Mouse (Mus musculus) layer of hippocampus, adult 9-10 months (tissue): ENCODE results near the gene Nmt2.

Source experiments
- DNase-seq: peaks from one replicate; pipeline ENCODE4 v3.0.0; 2022; ENCODE audit warnings: low spot score

The Nmt2 gene

DNA sequence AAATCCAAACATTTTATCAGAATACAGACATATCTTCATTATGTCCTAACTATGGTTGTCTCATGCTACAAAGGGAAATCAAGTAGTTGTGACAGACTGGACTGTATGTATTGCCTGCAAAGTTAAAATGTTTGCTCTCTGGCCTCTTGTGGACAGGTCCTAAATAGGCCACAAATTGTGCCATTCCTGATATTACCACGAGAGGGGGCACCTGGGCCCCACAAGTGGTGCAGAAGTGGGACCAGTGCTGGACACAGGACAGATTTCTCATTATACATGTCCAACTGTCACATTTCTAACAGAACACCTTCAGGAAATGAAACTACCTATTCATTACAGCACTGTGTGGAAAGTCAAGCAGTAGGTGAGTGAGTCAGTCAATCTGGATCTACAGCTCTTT lies 43.3 kb downstream of the Nmt2 start:
- DNase-seq = no peak

DNA sequence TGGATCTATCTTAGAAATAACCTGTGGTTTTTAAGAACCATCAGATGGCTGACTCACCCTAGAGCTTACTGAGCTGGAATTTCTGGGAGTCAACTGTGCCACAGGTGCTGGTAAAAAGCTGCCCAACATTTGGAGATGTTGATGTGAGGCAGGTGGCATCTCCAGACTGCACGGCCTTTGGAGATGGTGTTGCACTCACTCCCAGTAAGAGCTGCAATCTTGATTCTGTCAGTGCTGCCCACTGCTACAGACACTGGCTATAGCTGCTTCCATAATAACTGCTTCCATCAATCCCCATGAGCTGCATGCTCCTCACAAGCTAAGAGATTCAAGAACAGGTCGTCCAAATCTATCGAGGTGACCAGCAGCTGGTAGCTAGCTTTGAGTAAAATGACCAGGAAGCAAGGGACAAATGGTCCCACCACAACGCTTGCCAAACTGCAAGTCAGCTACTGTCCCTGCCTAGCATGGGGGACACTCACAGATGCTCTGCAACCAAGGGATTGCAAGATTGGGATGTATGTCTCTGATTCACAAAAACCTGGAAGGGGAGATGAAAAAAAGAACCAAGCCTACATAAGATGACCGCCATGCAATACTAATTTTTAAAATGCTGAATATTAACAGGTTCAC lies 47.2 kb downstream of the Nmt2 start:
- DNase-seq = no peak

DNA sequence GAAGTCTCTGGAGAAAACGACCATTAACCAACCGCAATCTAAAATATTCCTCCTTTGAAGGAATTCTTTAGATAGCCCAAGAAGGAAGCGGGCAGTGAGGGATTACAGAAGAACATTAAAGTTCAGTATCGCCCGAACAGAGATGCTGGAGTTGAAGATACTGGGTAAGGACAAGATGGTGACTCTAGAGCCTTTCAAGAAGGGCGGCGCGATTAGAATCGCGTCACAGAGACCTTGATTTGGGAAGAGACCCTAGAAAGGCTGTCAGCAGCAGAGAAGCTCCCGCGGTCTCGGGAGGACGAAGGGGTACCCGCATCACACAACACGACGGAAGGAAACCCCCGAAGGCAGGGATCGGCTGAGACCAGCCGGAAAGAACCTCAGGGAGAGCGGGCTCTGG lies 48.0 kb downstream of the Nmt2 start:
- DNase-seq = peak; percentile 43

DNA sequence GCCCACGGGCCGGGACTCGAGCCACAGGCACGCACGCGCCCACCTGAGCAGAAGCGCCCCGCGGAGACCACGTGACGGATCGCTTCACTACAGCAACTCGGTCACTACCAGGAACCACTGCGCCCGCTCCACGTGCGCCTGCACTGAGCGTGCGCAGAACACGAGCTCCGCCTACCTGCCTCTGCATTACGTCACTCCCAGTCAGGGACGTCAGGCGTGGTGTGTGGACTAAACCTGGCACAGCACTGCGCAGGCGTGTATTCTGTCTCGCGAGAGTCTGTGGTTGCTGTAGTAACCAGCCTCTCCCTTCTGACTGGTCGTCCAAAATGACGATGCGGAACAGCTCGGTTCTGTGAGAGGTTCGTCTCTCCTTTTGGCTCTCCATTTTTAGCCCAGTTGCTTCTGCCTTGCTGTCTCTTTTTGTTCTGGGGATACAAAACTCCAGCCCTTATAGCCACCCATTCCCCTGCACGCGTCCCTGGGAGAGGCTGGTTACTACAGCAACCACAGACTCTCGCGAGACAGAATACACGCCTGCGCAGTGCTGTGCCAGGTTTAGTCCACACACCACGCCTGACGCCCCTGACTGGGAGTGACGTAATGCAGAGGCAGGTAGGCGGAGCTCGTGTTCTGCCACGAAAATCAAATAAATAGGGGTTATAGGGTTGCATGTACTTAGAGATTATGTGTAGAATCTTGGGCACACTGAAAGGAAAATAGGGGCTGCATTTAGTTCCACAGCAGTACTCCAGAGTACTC lies 48.7 kb downstream of the Nmt2 start, which contains the start of gene Rpp38:
Gene Rpp38, minus strand, starts transcription at position 160 of the 759 bp plus-strand sequence.
- peak; percentile 99 for DNase-seq

DNA sequence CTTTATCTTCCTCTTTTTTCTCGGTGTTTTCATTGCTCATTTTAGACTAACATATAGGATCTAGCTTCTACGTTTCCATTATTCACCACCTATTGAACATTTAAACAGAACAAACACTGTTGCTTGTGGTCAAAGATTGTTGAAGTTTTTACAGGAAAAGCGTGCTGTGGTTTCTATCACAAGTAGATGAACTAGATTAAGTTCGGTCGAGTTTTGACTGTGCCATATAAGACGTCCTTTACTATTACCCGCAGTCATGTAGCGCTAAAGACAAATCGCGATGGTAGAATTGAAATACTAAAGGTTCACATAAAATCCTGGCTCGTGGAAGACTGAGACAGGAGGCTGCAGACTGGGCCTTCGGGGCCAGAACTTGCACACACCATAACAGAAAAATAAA lies 49.7 kb downstream of the Nmt2 start:
- no peak for DNase-seq

DNA sequence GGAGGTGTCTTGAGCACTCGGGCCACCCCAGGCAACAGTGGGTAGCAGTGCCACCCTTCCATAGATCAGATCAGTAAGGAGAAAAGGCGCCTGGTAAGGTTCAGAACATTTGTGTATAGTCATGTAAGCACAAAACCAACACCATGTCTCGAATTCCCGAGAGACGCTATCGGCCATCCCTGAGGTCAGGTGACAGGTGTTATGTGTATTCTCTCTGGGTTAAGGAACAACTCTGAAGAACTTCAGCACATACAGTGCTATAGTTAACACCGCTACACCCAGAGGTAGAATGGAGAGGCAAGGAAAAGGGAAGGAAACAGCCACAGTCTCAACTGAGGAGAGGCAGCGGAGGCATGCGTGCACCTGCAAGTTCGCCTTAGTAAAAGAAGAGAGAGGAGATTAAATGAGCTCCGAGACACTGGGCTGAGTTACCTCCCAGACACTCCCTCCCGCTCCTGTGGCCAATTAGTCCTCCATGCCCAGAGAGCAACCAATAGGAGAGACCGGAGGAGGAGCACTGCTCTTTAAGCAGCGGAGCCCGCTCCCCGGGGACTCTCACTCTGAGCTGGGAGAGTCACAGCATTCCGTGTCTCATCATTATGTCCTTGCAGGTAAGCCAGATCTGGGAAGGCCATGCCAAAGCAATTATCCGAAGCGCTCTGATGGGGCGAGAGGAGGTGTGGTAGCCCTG lies 51.7 kb downstream of the Nmt2 start, which contains the start of gene Acbd7:
Gene Acbd7, plus strand, starts transcription at position 558 of the 691 bp plus-strand sequence.
- DNase-seq = no peak

DNA sequence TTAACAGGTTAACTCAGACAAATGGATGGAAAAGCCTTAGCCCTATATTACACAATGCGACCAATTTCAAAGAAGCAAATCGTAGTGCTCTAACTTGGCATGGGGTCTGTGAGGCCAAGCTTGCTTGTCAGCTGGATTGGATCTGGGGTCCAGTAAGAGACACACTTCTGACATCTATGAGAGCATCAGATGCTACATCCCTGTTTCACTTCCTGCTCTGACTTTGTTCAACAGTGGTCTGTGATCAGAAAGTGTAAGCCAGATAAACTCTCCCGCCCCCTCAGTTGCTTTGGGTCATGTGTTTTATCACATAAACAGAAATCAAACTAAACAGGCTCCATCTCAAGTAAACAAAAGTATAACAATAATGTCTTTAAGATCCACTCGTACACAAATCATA lies 64.4 kb downstream of the Nmt2 start:
- no peak for DNase-seq

DNA sequence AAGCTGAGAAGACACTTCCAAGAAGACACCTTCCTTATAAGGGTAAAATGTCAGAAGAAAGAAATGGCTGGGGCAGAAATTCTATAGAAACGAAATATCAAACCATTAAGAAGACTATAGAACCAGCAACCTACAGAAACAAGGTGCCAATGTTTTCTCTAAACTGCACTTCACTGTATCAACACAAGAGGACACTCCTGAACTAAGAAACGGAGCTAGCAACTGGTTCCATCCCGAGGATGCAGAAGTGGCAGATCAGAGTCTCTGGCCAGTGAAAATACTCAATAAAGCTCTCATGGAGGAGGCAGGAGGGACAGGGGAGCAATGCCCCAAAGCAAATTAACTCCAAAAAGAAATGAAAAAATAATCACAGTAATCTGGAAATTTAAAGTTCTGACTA lies 64.9 kb downstream of the Nmt2 start:
- DNase-seq = no peak

DNA sequence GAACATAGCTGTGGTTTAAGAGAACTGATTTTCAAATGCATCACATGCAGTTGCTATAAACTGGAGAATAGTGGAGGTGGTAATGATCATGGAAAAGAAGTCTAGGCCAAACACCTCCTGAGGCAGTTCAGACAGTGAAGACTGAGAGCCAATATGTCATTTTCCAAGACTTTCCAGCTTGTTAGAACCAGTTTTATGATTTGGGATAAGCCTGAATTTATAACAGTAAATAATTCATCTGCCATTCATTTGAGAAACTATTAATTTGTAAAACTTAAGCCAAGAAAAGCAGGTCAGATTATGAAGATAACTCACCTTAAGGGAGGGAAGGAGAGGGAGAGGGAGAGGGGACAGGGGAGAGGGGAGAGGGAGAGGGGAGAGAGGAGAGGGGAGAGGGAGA lies 69.1 kb downstream of the Nmt2 start:
- no peak for DNase-seq

DNA sequence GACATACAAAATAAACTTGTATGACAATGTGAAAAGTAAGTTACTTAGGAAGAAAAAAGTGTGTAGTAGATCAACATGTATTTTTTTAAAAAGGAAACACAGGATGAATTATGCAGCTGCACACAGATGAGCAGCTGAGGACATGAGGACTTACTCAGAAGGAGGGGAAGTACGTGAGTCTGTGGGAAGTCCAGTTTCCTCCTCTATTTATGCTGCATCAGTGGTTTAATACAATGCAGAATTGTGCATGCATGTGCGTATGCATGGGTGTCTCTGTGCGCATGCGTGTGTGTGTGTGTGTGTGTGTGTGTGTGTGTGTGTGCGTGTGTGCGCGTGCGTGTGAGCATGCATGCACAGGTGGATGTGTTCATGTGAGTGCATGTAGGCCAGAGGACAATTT lies 71.8 kb downstream of the Nmt2 start:
- DNase-seq = no peak

DNA sequence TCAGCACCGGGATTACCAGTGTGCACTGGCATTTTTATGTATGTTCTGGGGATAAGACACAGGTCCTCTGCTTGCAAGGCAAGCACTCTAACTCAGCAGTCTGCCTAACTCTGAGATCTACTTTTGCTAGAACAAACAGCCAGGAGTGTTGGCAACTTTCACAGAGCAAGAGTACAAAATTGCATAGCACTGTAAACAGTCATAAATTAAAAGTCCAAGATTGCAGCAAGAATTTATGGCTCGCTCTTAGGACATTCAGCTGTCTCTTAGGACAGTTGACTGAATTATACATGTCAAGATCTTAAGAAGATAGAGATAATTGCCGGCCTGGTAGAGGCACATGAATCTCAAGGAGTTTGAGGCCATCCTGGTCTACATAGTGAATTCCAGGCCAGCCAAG lies 72.3 kb downstream of the Nmt2 start:
- DNase-seq = no peak

DNA sequence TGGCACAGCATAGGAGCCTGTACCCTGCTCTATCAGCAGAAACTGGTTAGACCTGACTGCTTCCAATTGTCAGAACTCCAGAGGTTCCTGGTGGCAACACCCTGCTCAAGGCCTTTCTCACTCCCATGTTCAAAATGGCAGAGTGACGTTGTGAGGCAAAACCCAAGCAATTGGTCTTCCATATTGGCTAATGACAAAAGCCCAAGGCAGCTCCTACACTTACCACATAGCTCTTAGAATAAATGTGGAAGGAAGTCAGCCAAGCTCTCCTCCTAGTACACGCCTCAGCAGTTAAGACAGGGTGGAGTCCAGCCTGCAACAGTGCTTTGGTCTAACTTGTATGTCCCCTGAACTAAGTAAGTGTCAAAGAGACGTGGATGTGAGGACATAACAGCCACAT lies 73.9 kb downstream of the Nmt2 start:
- no peak for DNase-seq

DNA sequence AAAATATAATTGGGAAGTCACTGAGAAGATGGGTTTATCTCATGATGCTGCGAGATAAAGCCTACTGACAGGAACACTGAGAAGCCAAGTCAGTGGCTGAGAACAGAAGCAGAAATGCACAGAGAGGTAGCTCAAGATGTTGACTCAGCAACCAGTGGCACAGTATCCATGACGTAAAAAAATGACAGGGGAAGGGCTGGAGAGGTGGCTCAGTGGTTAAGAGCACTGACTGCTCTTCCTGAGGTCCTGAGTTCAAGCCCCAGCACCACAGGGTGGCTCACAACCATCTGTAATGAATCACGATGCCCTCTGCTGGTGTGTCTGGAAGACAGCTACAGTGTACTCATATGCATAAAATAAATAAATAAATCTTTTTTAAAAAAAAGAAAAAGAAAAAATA lies 77.1 kb downstream of the Nmt2 start:
- DNase-seq = no peak

DNA sequence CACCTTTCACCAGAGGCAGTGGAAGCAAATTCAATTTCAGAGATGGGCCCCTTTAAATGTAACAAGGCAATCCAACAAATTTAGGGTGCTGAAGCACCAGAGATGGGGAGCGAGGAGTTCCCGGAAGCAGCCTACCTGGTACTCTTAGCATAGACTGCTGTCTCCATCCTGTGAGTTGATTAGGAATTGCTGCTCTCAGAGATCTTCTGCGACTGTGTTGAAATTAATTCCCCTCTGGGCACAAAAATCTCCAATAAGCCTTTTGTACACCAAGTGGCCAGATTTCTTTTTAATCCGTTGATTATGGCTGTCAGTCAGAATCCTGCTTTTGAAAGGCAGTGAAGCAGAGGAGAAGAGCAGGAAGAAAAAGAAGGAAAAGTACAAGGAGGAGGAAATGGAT lies 81.1 kb downstream of the Nmt2 start:
- no peak for DNase-seq
